Mouse (Mus musculus): Measurements from ENCODE around the gene Mettl6. TPM values are rescaled to one million over a fixed set of nuclear protein-coding genes. Genes with fewer than 3 reads are reported as not detected.

Mettl6 gene
- polyA plus RNA-seq, 1 experiment = 23.6 TPM

GRCm38 (mm10) chr14:31496241-31496646, 1.4 kb upstream of the Mettl6 start:
- Histone ChIP-seq H3K27me3 (ENCODE audit: control insufficient read depth, insufficient read depth, low read length) (no peaks in the 10 kb centered on the region), H3K4me1 (ENCODE audit: control insufficient read depth, insufficient read depth, low read length) (peaks cover 5% of the 10 kb centered on the region; the same call in 1 of the 2 replicates), H3K27ac (ENCODE audit: insufficient read depth, low read length) (no peak overlapping the region), H3K4me3 (replicated peaks; ENCODE audit: insufficient read depth, low read depth, low read length) (peak overlapping the region; percentile 42)
- DNase-seq = no peak
- WGBS = 29% methylated on average over 7 of the region's 7 CpGs
- no peak for TF ChIP-seq POLR2A (IDR thresholded peaks at IDR 0.05; ENCODE audit: borderline replicate concordance, insufficient read depth, low read length)
- no peak for TF ChIP-seq CTCF (IDR thresholded peaks at IDR 0.05; ENCODE audit: borderline replicate concordance, insufficient read depth, low read depth, low read length)

- WGBS = 1% methylated on average over 8 of the region's 8 CpGs
- peak overlapping the region; percentile 92 for H3K4me3 ChIP-seq (replicated peaks; ENCODE audit: insufficient read depth, low read depth, low read length)
- no peak overlapping the region for H3K27ac ChIP-seq (ENCODE audit: insufficient read depth, low read length)
- TF ChIP-seq CTCF (IDR thresholded peaks at IDR 0.05; ENCODE audit: borderline replicate concordance, insufficient read depth, low read depth, low read length) (no peak), POLR2A (IDR thresholded peaks at IDR 0.05; ENCODE audit: borderline replicate concordance, insufficient read depth, low read length) (no peak)
- H3K4me1 ChIP-seq (ENCODE audit: control insufficient read depth, insufficient read depth, low read length) = peaks cover 5% of the 10 kb centered on the region; the same call in 1 of the 2 replicates
- H3K27me3 ChIP-seq (ENCODE audit: control insufficient read depth, insufficient read depth, low read length) = no peaks in the 10 kb centered on the region
- DNase-seq = no peak
These were observed 698 bp upstream of the Mettl6 start for GRCm38 (mm10) chr14:31495538-31495937.

- 2% methylated on average over 37 of the region's 37 CpGs for WGBS
- TF ChIP-seq POLR2A (IDR thresholded peaks at IDR 0.05; ENCODE audit: borderline replicate concordance, insufficient read depth, low read length) (no peak), CTCF (IDR thresholded peaks at IDR 0.05; ENCODE audit: borderline replicate concordance, insufficient read depth, low read depth, low read length) (no peak)
- Histone ChIP-seq H3K27ac (ENCODE audit: insufficient read depth, low read length) (peak within 1 kb of the TSS; percentile 45; the same call in 1 of the 2 replicates), H3K27me3 (ENCODE audit: control insufficient read depth, insufficient read depth, low read length) (no peaks in the 10 kb centered on the region), H3K4me3 (replicated peaks; ENCODE audit: insufficient read depth, low read depth, low read length) (peak within 1 kb of the TSS; percentile 92), H3K4me1 (ENCODE audit: control insufficient read depth, insufficient read depth, low read length) (peaks cover 5% of the 10 kb centered on the region; the same call in 1 of the 2 replicates)
- no peak for DNase-seq
These were observed 378 bp downstream of the Mettl6 start, which contains the start of gene Eaf1 for GRCm38 (mm10) chr14:31494349-31494974. Gene Eaf1 (plus strand): TSS chr14:31494399.

- Histone ChIP-seq H3K27me3 (ENCODE audit: control insufficient read depth, insufficient read depth, low read length) (no peaks in the 10 kb centered on the region), H3K27ac (ENCODE audit: insufficient read depth, low read length) (no peak overlapping the region), H3K4me3 (replicated peaks; ENCODE audit: insufficient read depth, low read depth, low read length) (peak overlapping the region; percentile 92), H3K4me1 (ENCODE audit: control insufficient read depth, insufficient read depth, low read length) (peaks cover 5% of the 10 kb centered on the region; the same call in 1 of the 2 replicates)
- 30% methylated on average over 9 of the region's 9 CpGs for WGBS
- DNase-seq = no peak
- TF ChIP-seq POLR2A (IDR thresholded peaks at IDR 0.05; ENCODE audit: borderline replicate concordance, insufficient read depth, low read length) = no peak
- no peak for TF ChIP-seq CTCF (IDR thresholded peaks at IDR 0.05; ENCODE audit: borderline replicate concordance, insufficient read depth, low read depth, low read length)
These were observed 939 bp downstream of the Mettl6 start for GRCm38 (mm10) chr14:31493901-31494300.

- DNase-seq = no peak
- Histone ChIP-seq H3K4me3 (replicated peaks; ENCODE audit: insufficient read depth, low read depth, low read length) (no peak overlapping the region), H3K27ac (ENCODE audit: insufficient read depth, low read length) (no peak overlapping the region), H3K4me1 (ENCODE audit: control insufficient read depth, insufficient read depth, low read length) (no peaks in the 10 kb centered on the region), H3K27me3 (ENCODE audit: control insufficient read depth, insufficient read depth, low read length) (no peaks in the 10 kb centered on the region)
- TF ChIP-seq CTCF (IDR thresholded peaks at IDR 0.05; ENCODE audit: borderline replicate concordance, insufficient read depth, low read depth, low read length) (no peak), POLR2A (IDR thresholded peaks at IDR 0.05; ENCODE audit: borderline replicate concordance, insufficient read depth, low read length) (no peak)
- WGBS = 96% methylated on average over 6 of the region's 6 CpGs
These were observed 6.8 kb downstream of the Mettl6 start for GRCm38 (mm10) chr14:31488055-31488454.

- Histone ChIP-seq H3K27me3 (ENCODE audit: control insufficient read depth, insufficient read depth, low read length) (no peaks in the 10 kb centered on the region), H3K4me1 (ENCODE audit: control insufficient read depth, insufficient read depth, low read length) (no peaks in the 10 kb centered on the region), H3K4me3 (replicated peaks; ENCODE audit: insufficient read depth, low read depth, low read length) (no peak overlapping the region), H3K27ac (ENCODE audit: insufficient read depth, low read length) (no peak overlapping the region)
- TF ChIP-seq POLR2A (IDR thresholded peaks at IDR 0.05; ENCODE audit: borderline replicate concordance, insufficient read depth, low read length) = no peak
- no peak for TF ChIP-seq CTCF (IDR thresholded peaks at IDR 0.05; ENCODE audit: borderline replicate concordance, insufficient read depth, low read depth, low read length)
- 60% methylated on average over 4 of the region's 4 CpGs for WGBS
- DNase-seq = no peak
These were observed 8.4 kb downstream of the Mettl6 start for GRCm38 (mm10) chr14:31486465-31486864.

- Histone ChIP-seq H3K4me1 (ENCODE audit: control insufficient read depth, insufficient read depth, low read length) (no peaks in the 10 kb centered on the region), H3K27ac (ENCODE audit: insufficient read depth, low read length) (no peak overlapping the region), H3K4me3 (replicated peaks; ENCODE audit: insufficient read depth, low read depth, low read length) (no peak overlapping the region), H3K27me3 (ENCODE audit: control insufficient read depth, insufficient read depth, low read length) (no peaks in the 10 kb centered on the region)
- 90% methylated on average over 5 of the region's 5 CpGs for WGBS
- no peak for DNase-seq
- TF ChIP-seq CTCF (IDR thresholded peaks at IDR 0.05; ENCODE audit: borderline replicate concordance, insufficient read depth, low read depth, low read length) (no peak), POLR2A (IDR thresholded peaks at IDR 0.05; ENCODE audit: borderline replicate concordance, insufficient read depth, low read length) (no peak)
These were observed 12.4 kb downstream of the Mettl6 start for GRCm38 (mm10) chr14:31482417-31482816.

- Histone ChIP-seq H3K27me3 (ENCODE audit: control insufficient read depth, insufficient read depth, low read length) (no peaks in the 10 kb centered on the region), H3K4me1 (ENCODE audit: control insufficient read depth, insufficient read depth, low read length) (no peaks in the 10 kb centered on the region), H3K27ac (ENCODE audit: insufficient read depth, low read length) (no peak overlapping the region), H3K4me3 (replicated peaks; ENCODE audit: insufficient read depth, low read depth, low read length) (no peak overlapping the region)
- no peak for TF ChIP-seq POLR2A (IDR thresholded peaks at IDR 0.05; ENCODE audit: borderline replicate concordance, insufficient read depth, low read length)
- no peak for TF ChIP-seq CTCF (IDR thresholded peaks at IDR 0.05; ENCODE audit: borderline replicate concordance, insufficient read depth, low read depth, low read length)
- DNase-seq = no peak
- WGBS = 90% methylated on average over 2 of the region's 2 CpGs
These were observed 21.5 kb downstream of the Mettl6 start for GRCm38 (mm10) chr14:31473297-31473696.

Measured in cerebellum, adult 2 months (tissue).